Mouse (Mus musculus) cerebellum, postnatal 36 days (tissue): Measurements from ENCODE around the gene Gli2.
A peak's percentile ranks its signal among the peaks of the same experiment; 100 is the strongest.

ENCODE experiments used
- DNase-seq, 2 experiments: peaks; one replicate each; pipeline ENCODE4 v3.0.0; 2021 to 2022; ENCODE audit warnings: mixed read lengths in 2 of 2

The Gli2 gene

DNA sequence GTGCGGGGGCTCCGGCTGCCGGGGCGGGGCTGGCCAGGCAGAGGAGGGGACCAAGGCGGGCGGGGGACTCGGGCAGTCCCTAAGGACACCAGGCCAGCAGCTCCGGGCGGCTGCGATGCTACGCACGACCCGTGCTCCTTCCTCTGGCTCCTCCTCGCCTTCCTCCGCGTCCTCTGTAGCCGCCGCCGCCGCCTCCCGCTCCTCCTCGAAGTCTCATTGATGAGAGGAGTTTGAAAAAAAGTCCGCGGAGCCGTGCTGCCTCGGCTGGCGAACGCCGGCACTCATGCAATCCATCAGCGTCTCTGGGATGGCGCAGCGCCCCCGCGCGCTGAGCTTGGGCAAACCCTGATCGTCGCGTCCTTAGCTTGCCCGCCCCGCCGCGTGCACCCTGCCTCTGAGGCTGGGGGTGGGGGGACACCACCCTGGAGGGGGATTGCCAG lies at the start of gene Gli2:
Gli2 (minus strand) TSS at position 218 of the 440 bp plus-strand sequence.
- DNase-seq, result peak; percentile 67 to 74

DNA sequence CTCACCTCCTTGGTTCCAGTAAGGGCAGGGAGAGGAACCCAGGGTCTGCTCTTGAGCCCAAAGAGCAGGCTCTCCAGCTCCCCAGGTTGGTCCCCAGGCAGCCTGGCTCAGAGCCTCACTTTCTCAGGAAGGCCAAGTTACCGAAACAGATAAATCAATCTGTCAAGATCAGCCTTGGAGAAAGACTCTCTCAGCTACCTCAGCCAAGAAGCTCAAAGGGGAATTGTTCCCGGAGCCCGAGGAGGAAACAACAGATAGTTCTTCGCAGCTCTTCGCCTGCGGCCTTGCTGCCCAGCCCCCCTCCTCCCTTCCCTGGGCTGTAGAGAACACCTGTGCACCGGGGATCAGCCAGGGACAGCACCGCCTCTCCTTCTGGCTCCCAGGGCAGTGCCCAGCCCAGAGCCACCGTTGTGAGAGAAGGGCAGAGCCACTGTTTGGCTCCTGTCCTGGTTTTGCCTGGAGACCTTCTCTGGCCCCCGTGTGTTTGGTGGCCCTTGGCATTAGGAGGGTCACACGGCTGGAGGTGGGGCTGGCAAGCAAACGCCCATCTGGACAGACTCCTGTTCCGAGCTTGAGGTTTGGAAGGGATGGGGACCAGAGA lies 44.6 kb upstream of the Gli2 start:
- DNase-seq, result peak; percentile 51 to 62

GRCm38 (mm10) chr1:119093739-119094138 lies 40.3 kb upstream of the Gli2 start:
- DNase-seq, result peak; percentile 73 to 82

GRCm38 (mm10) chr1:119089887-119090620 lies 36.6 kb upstream of the Gli2 start:
- DNase-seq, result no peak

DNA sequence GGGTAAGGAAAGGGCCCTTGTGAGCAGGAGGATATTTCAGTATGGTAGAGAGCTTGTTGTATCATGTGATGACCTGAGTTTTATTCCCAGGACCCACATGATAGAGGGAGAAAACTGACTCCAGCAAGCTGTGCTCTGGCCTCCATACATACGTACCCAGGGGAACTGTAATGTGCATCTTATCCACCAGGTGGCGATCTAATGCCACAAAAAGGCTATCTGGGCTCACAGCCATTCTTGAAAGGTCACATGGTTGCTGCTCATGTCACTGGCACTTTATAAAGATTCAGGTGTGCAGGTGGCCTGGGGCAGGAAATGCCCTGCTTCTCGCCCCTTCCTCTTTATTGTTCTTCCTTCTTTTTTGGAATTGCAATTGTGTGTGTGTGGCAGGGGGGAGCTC lies 34.1 kb upstream of the Gli2 start:
- DNase-seq, result peak; percentile 76 to 91

- DNase-seq, result no peak
Measured at GRCm38 (mm10) chr1:119085771-119086170, 32.4 kb upstream of the Gli2 start.

DNA sequence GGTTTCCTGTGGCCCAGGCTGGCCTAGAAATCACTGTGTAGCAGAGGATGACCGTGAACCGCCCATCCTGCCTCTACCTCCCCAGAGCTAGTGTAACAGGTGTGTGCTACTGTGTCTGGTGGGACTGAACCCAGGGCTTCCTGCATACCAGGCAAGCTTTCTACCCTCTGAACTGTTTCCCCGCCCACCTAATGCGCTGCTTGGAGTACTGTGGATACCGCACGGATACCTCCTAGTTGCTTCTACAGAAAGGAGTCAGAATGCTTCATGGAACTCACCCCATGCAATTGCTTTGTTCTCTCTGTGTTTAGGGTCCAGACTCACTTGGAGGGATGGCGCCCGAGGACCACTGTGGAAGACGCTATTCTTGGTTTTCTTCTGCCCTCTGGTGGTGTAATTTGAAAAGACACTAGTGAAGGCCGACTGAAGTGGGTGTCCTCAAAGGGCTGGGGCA lies 30.1 kb upstream of the Gli2 start:
- peak; percentile 15 to 49 for DNase-seq

DNA sequence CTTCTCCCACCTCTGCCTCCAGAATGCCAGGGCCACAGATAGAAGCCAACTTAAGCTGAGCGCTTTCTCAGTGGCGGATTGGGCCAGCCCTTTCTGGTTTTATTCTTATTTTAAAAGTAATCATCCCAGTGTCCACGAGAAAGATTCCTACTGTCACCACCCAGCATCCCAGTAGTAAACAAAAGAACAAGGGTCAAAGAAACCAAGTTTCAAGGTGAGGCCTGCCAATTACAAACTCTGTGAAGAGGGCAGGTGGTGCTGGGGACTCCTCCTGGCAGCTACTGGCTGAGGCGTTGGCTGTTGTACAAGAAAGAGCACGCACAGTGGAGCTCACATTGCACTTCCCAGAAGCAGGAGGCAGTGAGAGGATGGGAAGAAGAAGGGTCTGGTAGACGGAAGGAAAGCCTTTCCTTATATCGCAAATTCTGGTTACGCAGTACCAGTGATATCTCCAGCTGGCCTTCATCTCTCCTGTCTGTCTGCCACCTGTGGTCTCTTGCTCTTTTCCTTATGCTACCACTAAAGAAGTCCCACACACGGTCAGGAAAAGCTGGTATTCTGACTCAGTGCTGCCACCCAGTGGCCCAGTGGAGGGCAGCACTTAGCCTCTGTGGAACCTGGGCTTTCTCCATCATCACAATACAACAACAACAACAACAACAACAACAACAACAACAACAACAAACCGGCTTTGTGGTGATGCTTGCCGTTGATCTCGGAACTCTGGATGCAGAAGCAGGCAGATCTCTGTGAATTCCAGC lies 29.0 kb upstream of the Gli2 start:
- DNase-seq, result peak; percentile 62 to 63

GRCm38 (mm10) chr1:119077933-119078332 lies 24.5 kb upstream of the Gli2 start:
- DNase-seq, result no peak

DNA sequence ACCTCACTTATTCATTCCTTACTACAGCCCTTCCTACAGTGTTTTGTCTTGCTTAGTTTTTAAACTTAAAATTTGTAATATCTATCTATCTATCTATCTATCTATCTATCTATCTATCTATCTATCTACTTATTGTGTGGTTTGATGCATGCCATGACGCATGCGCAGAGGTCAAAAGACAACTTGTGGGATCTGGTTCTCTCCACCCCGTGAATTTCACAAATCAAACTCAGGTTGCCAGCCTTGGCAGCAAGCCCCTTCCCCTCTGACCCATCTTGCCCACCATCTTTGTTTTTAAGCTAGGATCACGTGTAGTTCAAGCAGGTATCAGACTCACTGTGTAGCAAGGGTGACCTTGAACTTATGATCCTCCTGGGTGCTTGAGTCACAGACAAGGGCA lies 22.9 kb upstream of the Gli2 start:
- DNase-seq, result no peak

- no peak for DNase-seq
Measured at GRCm38 (mm10) chr1:119075916-119076315, 22.5 kb upstream of the Gli2 start.

DNA sequence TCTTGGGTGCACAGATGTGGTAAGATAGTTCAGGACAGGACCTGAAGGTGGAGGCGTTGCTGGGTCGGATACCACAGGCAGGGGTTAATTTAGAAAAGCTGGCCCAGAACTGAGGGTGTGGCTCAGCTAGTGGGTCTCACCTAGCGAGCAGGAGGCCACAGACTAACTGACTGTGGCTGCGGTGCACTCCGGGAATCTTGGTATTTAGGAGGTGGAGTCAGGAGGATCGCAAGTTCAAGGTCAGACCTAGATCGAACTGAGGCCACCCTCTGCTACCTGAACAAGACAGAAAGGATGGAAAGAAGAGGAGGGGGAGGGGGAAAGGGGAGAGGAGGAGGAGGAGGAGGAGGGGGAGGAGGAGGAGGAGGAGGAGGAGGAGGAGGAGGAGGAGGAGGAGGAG lies 22.1 kb upstream of the Gli2 start:
- DNase-seq, result no peak

- DNase-seq, result no peak
Measured at GRCm38 (mm10) chr1:119074910-119075309, 21.5 kb upstream of the Gli2 start.

- DNase-seq, result no peak
Measured at GRCm38 (mm10) chr1:119073876-119074275, 20.5 kb upstream of the Gli2 start.

- no peak for DNase-seq
Measured at GRCm38 (mm10) chr1:119064892-119065671, 11.7 kb upstream of the Gli2 start.

GRCm38 (mm10) chr1:119056491-119056890 lies 3.1 kb upstream of the Gli2 start:
- no peak for DNase-seq

DNA sequence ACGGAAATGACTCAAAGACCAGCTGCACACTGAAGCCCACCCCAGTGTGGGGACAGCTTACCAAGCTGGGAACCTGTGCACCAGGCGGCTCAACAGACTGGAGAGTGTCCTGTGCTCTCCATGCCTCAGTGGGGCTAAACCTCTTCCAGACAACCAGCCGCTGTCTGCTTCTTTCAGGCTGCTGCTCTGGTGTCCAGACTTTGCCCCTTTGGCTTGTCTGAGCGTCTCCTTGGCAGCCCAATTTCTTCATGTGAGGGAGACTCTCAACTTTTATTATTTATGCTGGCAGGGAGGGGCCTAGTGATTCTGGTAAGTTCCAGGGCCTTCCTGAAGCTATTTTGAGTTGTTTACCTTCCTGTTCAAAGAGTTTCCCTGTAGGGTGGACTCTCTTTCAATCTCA lies 2.4 kb upstream of the Gli2 start:
- DNase-seq, result no peak

GRCm38 (mm10) chr1:119054468-119054867 lies 1.0 kb upstream of the Gli2 start:
- no peak for DNase-seq

GRCm38 (mm10) chr1:119053872-119054354 lies 494 bp upstream of the Gli2 start:
- no peak for DNase-seq

GRCm38 (mm10) chr1:119052631-119053177 lies 715 bp downstream of the Gli2 start:
- DNase-seq, result no peak

- DNase-seq, result no peak
Measured at GRCm38 (mm10) chr1:119051938-119052551, 1.4 kb downstream of the Gli2 start.
